Mouse (Mus musculus): ENCODE data around the gene Slc26a9. TPM values are rescaled to one million over a fixed set of nuclear protein-coding genes. Genes with fewer than 3 reads are reported as not detected.
A peak's percentile ranks its signal among the peaks of the same experiment; 100 is the strongest.

Gene Slc26a9
- polyA plus RNA-seq, 1 experiment from 2014 or later = 15.4 TPM

DNA sequence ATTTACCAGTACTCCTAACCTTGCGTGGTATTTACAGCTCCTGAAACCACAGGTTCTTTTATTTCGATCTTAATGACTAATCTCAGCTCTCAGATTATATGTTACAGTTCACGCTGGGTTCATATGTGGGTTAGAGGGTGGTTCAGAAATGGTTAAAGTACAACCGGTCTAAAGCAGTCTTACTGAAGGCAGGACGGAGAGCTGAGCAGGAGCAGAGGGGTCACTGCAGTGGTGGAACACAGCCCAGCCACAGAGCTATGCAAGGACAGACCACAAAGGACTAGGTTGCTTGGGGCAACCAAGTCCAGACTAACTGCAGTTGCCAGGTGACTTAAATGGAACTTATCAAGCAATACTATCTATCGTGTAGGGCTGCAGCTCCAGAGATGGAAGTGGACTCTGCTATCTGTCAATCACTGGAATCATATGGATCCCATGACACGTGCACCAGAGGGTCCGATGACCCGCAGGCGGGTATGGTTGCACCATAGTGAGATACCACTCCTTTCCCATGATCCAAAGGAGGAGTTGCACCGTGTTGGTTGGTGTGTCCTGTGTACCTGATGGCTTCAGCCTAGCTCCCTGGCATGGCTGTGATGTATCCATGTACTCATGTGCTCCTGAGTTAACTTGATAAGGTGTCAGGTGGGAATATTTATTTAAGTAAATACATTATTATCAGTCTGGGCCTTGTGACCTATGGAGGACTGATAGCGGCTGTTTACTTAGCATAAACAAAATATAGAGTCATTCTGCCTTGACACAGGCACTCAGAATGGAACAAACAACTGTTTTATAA, 13.0 kb upstream of the Slc26a9 start:
- Histone ChIP-seq H3K36me3 (ENCODE audit: control insufficient read depth, insufficient read depth, low read length) (no peaks in the 10 kb centered on the region), H3K27me3 (ENCODE audit: control insufficient read depth, insufficient read depth, low read length) (no peaks in the 10 kb centered on the region), H3K4me2 (replicated peaks; ENCODE audit: low read depth) (no peak overlapping the region), H3K4me3 (ENCODE audit: low read depth, low read length) (no peak overlapping the region), H3K9me3 (ENCODE audit: control insufficient read depth, low read length) (no peaks in the 10 kb centered on the region), H3K4me1 (replicated peaks; ENCODE audit: control insufficient read depth, insufficient read depth) (no peaks in the 10 kb centered on the region), H3K27ac (replicated peaks) (no peak overlapping the region), H3K9ac (ENCODE audit: low read length) (no peak overlapping the region)
- TF ChIP-seq EP300 (optimal IDR thresholded peaks at IDR 0.05) (no peak), CTCF (IDR thresholded peaks at IDR 0.05; ENCODE audit: low read depth) (no peak)
- no peak for DNase-seq (ENCODE audit: low spot score)
- 58% methylated on average over 12 of the region's 12 CpGs for WGBS
- peak; percentile 81 for ATAC-seq (ENCODE audit: low FRiP score, low TSS enrichment)

DNA sequence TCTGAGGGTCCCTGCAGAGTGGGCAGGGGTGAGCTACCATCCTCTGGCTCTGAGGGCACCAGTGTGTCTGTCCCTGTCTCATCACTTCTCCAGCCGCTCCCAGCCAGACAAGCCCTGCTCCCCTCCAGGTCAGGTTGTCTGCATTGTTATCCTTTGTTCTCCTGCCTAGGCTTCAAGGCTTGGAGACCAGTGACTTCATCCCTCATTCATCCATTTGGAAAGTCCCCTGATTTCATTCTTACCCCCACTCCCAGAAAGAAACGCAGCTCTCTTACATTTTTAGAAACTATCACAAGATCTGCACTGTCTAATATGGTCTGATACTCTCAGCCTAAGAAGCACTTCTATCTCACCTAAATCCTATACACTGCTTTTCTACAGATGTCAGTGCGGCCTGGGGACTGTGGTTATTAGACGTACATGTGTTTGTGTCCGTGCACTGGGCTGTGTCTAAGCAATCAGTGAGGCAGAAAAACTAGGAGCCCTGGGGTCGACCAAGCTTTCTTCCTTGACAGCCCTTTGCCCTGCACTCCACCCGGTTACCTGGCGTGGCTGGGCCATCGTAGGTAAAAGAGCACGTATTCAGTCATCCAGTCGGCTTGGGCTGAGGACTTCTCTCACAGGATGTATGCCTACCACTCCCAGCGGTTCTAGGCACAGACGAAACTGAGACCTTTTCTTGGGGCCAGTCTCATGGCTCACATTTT, 10.2 kb upstream of the Slc26a9 start:
- peak; percentile 38; the same call in 1 of the 2 replicates for ATAC-seq (ENCODE audit: low FRiP score, low TSS enrichment)
- no peak overlapping the region for H3K4me2 ChIP-seq (replicated peaks; ENCODE audit: low read depth)
- no peaks in the 10 kb centered on the region for H3K9me3 ChIP-seq (ENCODE audit: control insufficient read depth, low read length)
- no peak for TF ChIP-seq CTCF (IDR thresholded peaks at IDR 0.05; ENCODE audit: low read depth)
- no peak for TF ChIP-seq EP300 (optimal IDR thresholded peaks at IDR 0.05)
- H3K4me3 ChIP-seq (ENCODE audit: low read depth, low read length) = no peak overlapping the region
- H3K4me1 ChIP-seq (replicated peaks; ENCODE audit: control insufficient read depth, insufficient read depth) = peaks cover 7% of the 10 kb centered on the region
- no peak overlapping the region for H3K9ac ChIP-seq (ENCODE audit: low read length)
- WGBS = 68% methylated on average over 13 of the region's 13 CpGs
- no peaks in the 10 kb centered on the region for H3K36me3 ChIP-seq (ENCODE audit: control insufficient read depth, insufficient read depth, low read length)
- DNase-seq (ENCODE audit: low spot score) = peak; percentile 55
- no peaks in the 10 kb centered on the region for H3K27me3 ChIP-seq (ENCODE audit: control insufficient read depth, insufficient read depth, low read length)
- peak overlapping the region; percentile 30; the same call in 1 of the 2 replicates for H3K27ac ChIP-seq (replicated peaks)

DNA sequence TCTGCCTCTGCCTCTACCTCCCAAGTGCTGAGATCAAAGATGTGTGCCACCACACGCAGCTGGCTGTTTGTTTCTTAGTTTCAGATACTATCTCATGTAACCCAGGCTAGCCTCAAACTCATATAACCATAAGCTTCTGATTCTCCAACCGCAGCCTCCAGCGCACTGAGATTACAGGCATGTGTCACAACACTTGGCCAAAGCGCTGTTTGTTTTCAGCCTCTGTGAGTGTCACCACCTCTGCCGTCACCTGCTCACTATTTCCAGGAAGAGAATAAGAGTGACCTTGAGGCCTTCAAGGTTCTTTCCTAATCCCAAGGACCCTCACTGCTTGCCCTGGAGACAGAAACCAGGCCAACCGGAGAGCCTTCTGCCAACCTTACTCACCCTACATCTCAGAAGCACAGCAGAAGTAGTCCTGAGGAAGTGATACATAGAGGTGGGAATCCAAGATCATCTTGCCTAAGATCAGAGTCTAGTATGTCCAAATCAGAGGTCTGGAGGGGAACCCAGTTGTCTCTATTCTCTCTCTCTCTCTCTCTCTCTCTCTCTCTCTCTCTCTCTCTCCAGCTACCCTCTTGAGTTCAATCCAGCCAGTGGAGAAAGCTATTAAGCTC, 9.1 kb upstream of the Slc26a9 start:
- H3K36me3 ChIP-seq (ENCODE audit: control insufficient read depth, insufficient read depth, low read length) = no peaks in the 10 kb centered on the region
- no peak overlapping the region for H3K27ac ChIP-seq (replicated peaks)
- peaks cover 7% of the 10 kb centered on the region for H3K4me1 ChIP-seq (replicated peaks; ENCODE audit: control insufficient read depth, insufficient read depth)
- no peak overlapping the region for H3K4me2 ChIP-seq (replicated peaks; ENCODE audit: low read depth)
- ATAC-seq (ENCODE audit: low FRiP score, low TSS enrichment) (no peak), DNase-seq (ENCODE audit: low spot score) (no peak)
- no peaks in the 10 kb centered on the region for H3K27me3 ChIP-seq (ENCODE audit: control insufficient read depth, insufficient read depth, low read length)
- no peak overlapping the region for H3K4me3 ChIP-seq (ENCODE audit: low read depth, low read length)
- H3K9ac ChIP-seq (ENCODE audit: low read length) = no peak overlapping the region
- WGBS = 87% methylated on average over 6 of the region's 6 CpGs
- TF ChIP-seq CTCF (IDR thresholded peaks at IDR 0.05; ENCODE audit: low read depth) = no peak
- TF ChIP-seq EP300 (optimal IDR thresholded peaks at IDR 0.05) = no peak
- no peaks in the 10 kb centered on the region for H3K9me3 ChIP-seq (ENCODE audit: control insufficient read depth, low read length)

DNA sequence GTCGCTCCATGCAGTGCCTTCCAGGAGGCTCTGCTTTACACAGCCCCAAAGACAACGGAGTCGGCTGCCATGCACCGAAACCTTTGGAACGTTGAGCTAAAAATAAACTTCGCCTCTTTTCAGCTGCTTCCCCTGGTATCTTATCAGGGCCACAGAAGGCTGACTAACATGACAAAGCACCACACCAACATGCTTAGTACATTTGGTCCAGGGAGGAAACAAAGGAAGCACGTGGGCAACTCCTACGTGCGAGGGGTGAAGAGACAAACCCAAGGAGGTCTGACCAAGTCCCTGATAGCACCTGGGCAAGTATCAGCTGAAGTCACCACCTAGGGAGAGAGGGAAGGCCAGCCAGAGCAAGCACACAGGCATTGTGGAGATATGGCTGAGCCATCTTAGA, 7.3 kb upstream of the Slc26a9 start:
- H3K4me3 ChIP-seq (ENCODE audit: low read depth, low read length) = no peak overlapping the region
- no peaks in the 10 kb centered on the region for H3K27me3 ChIP-seq (ENCODE audit: control insufficient read depth, insufficient read depth, low read length)
- H3K9ac ChIP-seq (ENCODE audit: low read length) = no peak overlapping the region
- no peak overlapping the region for H3K27ac ChIP-seq (replicated peaks)
- no peaks in the 10 kb centered on the region for H3K36me3 ChIP-seq (ENCODE audit: control insufficient read depth, insufficient read depth, low read length)
- WGBS = 57% methylated on average over 9 of the region's 9 CpGs
- peak; percentile 60 for DNase-seq (ENCODE audit: low spot score)
- H3K4me2 ChIP-seq (replicated peaks; ENCODE audit: low read depth) = no peak overlapping the region
- TF ChIP-seq EP300 (optimal IDR thresholded peaks at IDR 0.05) = no peak
- H3K4me1 ChIP-seq (replicated peaks; ENCODE audit: control insufficient read depth, insufficient read depth) = peaks cover 7% of the 10 kb centered on the region
- peak; percentile 72 for ATAC-seq (ENCODE audit: low FRiP score, low TSS enrichment)
- no peaks in the 10 kb centered on the region for H3K9me3 ChIP-seq (ENCODE audit: control insufficient read depth, low read length)

DNA sequence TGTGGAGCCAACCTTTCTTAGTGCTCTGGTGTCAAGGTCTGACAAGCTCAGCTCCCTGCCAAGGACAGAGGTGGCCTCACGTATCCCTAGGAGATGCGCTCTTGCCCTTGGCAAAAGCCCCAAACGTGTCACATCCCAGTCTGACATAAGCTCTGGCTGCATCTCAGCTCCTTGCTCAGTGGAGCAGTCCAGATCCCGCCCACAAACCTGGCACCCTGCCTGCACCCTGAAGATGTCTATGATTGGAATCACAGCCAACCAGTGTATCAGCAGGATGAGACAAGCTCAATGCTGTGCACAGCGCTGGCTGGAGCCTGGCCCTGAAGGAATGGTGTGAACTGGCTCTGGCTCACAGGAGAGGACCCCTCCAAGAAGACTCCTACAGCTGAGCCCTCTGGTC, 6.6 kb upstream of the Slc26a9 start:
- Histone ChIP-seq H3K4me1 (replicated peaks; ENCODE audit: control insufficient read depth, insufficient read depth) (peaks cover 7% of the 10 kb centered on the region), H3K4me2 (replicated peaks; ENCODE audit: low read depth) (no peak overlapping the region), H3K9ac (ENCODE audit: low read length) (no peak overlapping the region), H3K4me3 (ENCODE audit: low read depth, low read length) (no peak overlapping the region), H3K9me3 (ENCODE audit: control insufficient read depth, low read length) (no peaks in the 10 kb centered on the region), H3K27ac (replicated peaks) (peak overlapping the region; percentile 40), H3K27me3 (ENCODE audit: control insufficient read depth, insufficient read depth, low read length) (no peaks in the 10 kb centered on the region), H3K36me3 (ENCODE audit: control insufficient read depth, insufficient read depth, low read length) (no peaks in the 10 kb centered on the region)
- DNase-seq (ENCODE audit: low spot score) = peak; percentile 68
- peak; percentile 21; the same call in 1 of the 2 replicates for ATAC-seq (ENCODE audit: low FRiP score, low TSS enrichment)
- WGBS = 39% methylated on average over 5 of the region's 5 CpGs
- TF ChIP-seq EP300 (optimal IDR thresholded peaks at IDR 0.05) (no peak), CTCF (IDR thresholded peaks at IDR 0.05; ENCODE audit: low read depth) (no peak)
